Mouse (Mus musculus): ENCODE results near the gene 2210016L21Rik.

GRCm38 (mm10) chr5:114951279-114951880, 9.4 kb downstream of the 2210016L21Rik start:
- TF ChIP-seq HCFC1 (IDR thresholded peaks at IDR 0.05; ENCODE audit: borderline replicate concordance, insufficient read depth, low read length) (no peak), MAFK (IDR thresholded peaks at IDR 0.05; ENCODE audit: insufficient read depth, low read depth, low read length) (no peak)
